Mouse (Mus musculus) MEL (cell line): ENCODE measurements around the gene Gm11569. TPM values are rescaled to one million over a fixed set of nuclear protein-coding genes. Genes with fewer than 3 reads are reported as not detected.
"Not testable (repeated sequence)": the region's sequence is repeated elsewhere in the genome, so short reads cannot be mapped to it uniquely, and the experiment has no call there.

Experiments used
- DNase-seq: peaks from one replicate; pipeline ENCODE4 v3.0.0; 2011; ENCODE audit warnings: low read depth, low spot score
- H3K27ac ChIP-seq: 2 replicates; pipeline ENCODE4 v1.5.1; 2012; ENCODE audit warnings: low read depth, mild to moderate bottlenecking, control low read depth, low read length, moderate library complexity; ENCODE audit not compliant: control insufficient read depth
- H3K27me3 ChIP-seq, 2 experiments: fragments of 150-350 bp in 1 of 2; sonication (generic) in 1 of 2; 2 replicates each; pipeline ENCODE4 v1.6.1; 2012; ENCODE audit warnings: low read length in 2 of 2, mild to moderate bottlenecking in 2 of 2, improper control_type of control experiment in 1 of 2, moderate library complexity in 1 of 2; ENCODE audit not compliant: insufficient read depth in 2 of 2, control insufficient read depth in 1 of 2
- H3K36me3 ChIP-seq, 2 experiments: 2 replicates each; pipeline ENCODE4 v1.6.1; 2012 to 2014; ENCODE audit warnings: low read length in 2 of 2, improper control_type of control experiment in 1 of 2, inconsistent platforms in 1 of 2, mild to moderate bottlenecking in 1 of 2; ENCODE audit not compliant: insufficient read depth in 2 of 2, control insufficient read depth in 1 of 2
- H3K4me1 ChIP-seq, 2 experiments: fragments of 150-350 bp in 1 of 2; sonication (generic) in 1 of 2; 2 replicates each; pipeline ENCODE4 v1.6.1; 2012; ENCODE audit warnings: low read length in 2 of 2, improper control_type of control experiment in 1 of 2, mild to moderate bottlenecking in 1 of 2; ENCODE audit not compliant: insufficient read depth in 2 of 2, control insufficient read depth in 1 of 2
- H3K4me3 ChIP-seq, 2 experiments: fragments of 150-350 bp in 1 of 2; sonication (generic) in 1 of 2; 2 replicates each; pipeline ENCODE4 v1.5.1; 2012; ENCODE audit warnings: low read depth in 2 of 2, low read length in 2 of 2, mild to moderate bottlenecking in 2 of 2, moderate library complexity in 2 of 2, control low read depth in 1 of 2, improper control_type of control experiment in 1 of 2; ENCODE audit not compliant: control insufficient read depth in 1 of 2, insufficient read depth in 1 of 2
- H3K79me2 ChIP-seq: 2 replicates; pipeline ENCODE4 v1.6.1; 2012; ENCODE audit warnings: mild to moderate bottlenecking, low read length, moderate library complexity; ENCODE audit not compliant: control insufficient read depth, poor library complexity, insufficient read depth
- H3K9ac ChIP-seq: 2 replicates; pipeline ENCODE4 v1.6.1; 2012; ENCODE audit warnings: low read depth, mild to moderate bottlenecking, control low read depth, low read length, moderate library complexity; ENCODE audit not compliant: control insufficient read depth, poor library complexity, severe bottlenecking
- H3K9me3 ChIP-seq: fragments of 150-350 bp; sonication (generic); replicated peaks from 2 replicates; pipeline ENCODE4 v1.6.1; 2012; ENCODE audit warnings: mild to moderate bottlenecking, low read length, improper control_type of control experiment, moderate library complexity; ENCODE audit not compliant: insufficient read depth
- BHLHE40 ChIP-seq: IDR thresholded peaks from 2 replicates; pipeline ENCODE4 v1.6.1; 2012; ENCODE audit warnings: low read depth, mild to moderate bottlenecking, inconsistent platforms, low read length, improper control_type of control experiment, borderline replicate concordance
- CHD1 ChIP-seq: IDR thresholded peaks from 2 replicates; pipeline ENCODE4 v1.6.1; 2012; ENCODE audit warnings: low read depth, mild to moderate bottlenecking, inconsistent platforms, low read length, improper control_type of control experiment
- CTCF ChIP-seq, 3 experiments: IDR thresholded peaks in 2 of 3; conservative IDR thresholded peaks in 1 of 3; 2 replicates each; pipeline ENCODE4 v1.5.1; 2011 to 2012; ENCODE audit warnings: low read length in 3 of 3, low read depth in 2 of 3, mild to moderate bottlenecking in 2 of 3, improper control_type of control experiment in 1 of 3, inconsistent platforms in 1 of 3, mixed read lengths in 1 of 3, moderate library complexity in 1 of 3; ENCODE audit not compliant: control insufficient read depth in 1 of 3, insufficient read depth in 1 of 3, poor library complexity in 1 of 3, severe bottlenecking in 1 of 3
- E2F4 ChIP-seq: IDR thresholded peaks from 2 replicates; pipeline ENCODE4 v1.6.1; 2011; ENCODE audit warnings: low read depth, low read length, improper control_type of control experiment, borderline replicate concordance
- ETS1 ChIP-seq: IDR thresholded peaks from 2 replicates; pipeline ENCODE4 v1.6.1; 2012; ENCODE audit warnings: low read depth, mild to moderate bottlenecking, inconsistent platforms, low read length, improper control_type of control experiment, moderate library complexity
- JUND ChIP-seq: IDR thresholded peaks from 2 replicates; pipeline ENCODE4 v1.6.1; 2011; ENCODE audit warnings: low read depth, mild to moderate bottlenecking, improper control_type of control experiment, low read length
- MAFK ChIP-seq: IDR thresholded peaks from 2 replicates; pipeline ENCODE4 v1.6.1; 2011; ENCODE audit warnings: low read depth, mild to moderate bottlenecking, low read length, improper control_type of control experiment, borderline replicate concordance
- MAZ ChIP-seq: IDR thresholded peaks from 2 replicates; pipeline ENCODE4 v1.6.1; 2012; ENCODE audit warnings: low read depth, mild to moderate bottlenecking, inconsistent platforms, low read length, improper control_type of control experiment
- MXI1 ChIP-seq: IDR thresholded peaks from 2 replicates; pipeline ENCODE4 v1.6.1; 2011; ENCODE audit warnings: mild to moderate bottlenecking, low read depth, low read length, improper control_type of control experiment
- MYB ChIP-seq: IDR thresholded peaks from 2 replicates; pipeline ENCODE4 v1.6.1; 2011; ENCODE audit warnings: mild to moderate bottlenecking, low read depth, low read length, improper control_type of control experiment
- MYC ChIP-seq: IDR thresholded peaks from 2 replicates; pipeline ENCODE4 v1.6.1; 2011; ENCODE audit warnings: low read depth, mild to moderate bottlenecking, low read length, improper control_type of control experiment, moderate library complexity
- NRF1 ChIP-seq: IDR thresholded peaks from 2 replicates; pipeline ENCODE4 v1.6.1; 2014; ENCODE audit warnings: low read depth, mild to moderate bottlenecking, inconsistent platforms, low read length, improper control_type of control experiment, moderate library complexity; ENCODE audit not compliant: poor library complexity, insufficient read depth, severe bottlenecking
- POLR2A ChIP-seq, 2 experiments: IDR thresholded peaks; 2 replicates each; pipeline ENCODE4 v1.6.1; 2011 to 2012; ENCODE audit warnings: low read length in 2 of 2, mild to moderate bottlenecking in 2 of 2, control low read depth in 1 of 2, improper control_type of control experiment in 1 of 2, low read depth in 1 of 2, moderate library complexity in 1 of 2; ENCODE audit not compliant: control insufficient read depth in 1 of 2, insufficient read depth in 1 of 2, poor library complexity in 1 of 2
- POLR2AphosphoS2 ChIP-seq: IDR thresholded peaks from 2 replicates; pipeline ENCODE4 v1.6.1; 2011; ENCODE audit warnings: low read length, improper control_type of control experiment
- POLR2AphosphoS5 ChIP-seq: IDR thresholded peaks from 2 replicates; pipeline ENCODE4 v1.6.1; 2012; ENCODE audit warnings: low read depth, borderline replicate concordance, mild to moderate bottlenecking, inconsistent platforms, low read length, moderate library complexity, mixed read lengths
- RAD21 ChIP-seq: IDR thresholded peaks from 2 replicates; pipeline ENCODE4 v1.6.1; 2011; ENCODE audit warnings: mild to moderate bottlenecking, low read depth, low read length, improper control_type of control experiment
- SIN3A ChIP-seq: IDR thresholded peaks from 2 replicates; pipeline ENCODE4 v1.6.1; 2012; ENCODE audit warnings: low read length, improper control_type of control experiment, inconsistent platforms
- TAL1 ChIP-seq: IDR thresholded peaks from 2 replicates; pipeline ENCODE4 v1.6.1; 2012; ENCODE audit warnings: mild to moderate bottlenecking, inconsistent platforms, low read length, moderate library complexity, mixed read lengths
- TBP ChIP-seq: IDR thresholded peaks from 2 replicates; pipeline ENCODE4 v1.8.0; 2011; ENCODE audit warnings: low read depth, low read length, improper control_type of control experiment
- TCF12 ChIP-seq: IDR thresholded peaks from 2 replicates; pipeline ENCODE4 v1.6.1; 2014; ENCODE audit warnings: low read depth, mild to moderate bottlenecking, inconsistent platforms, low read length, improper control_type of control experiment, moderate library complexity
- UBTF ChIP-seq: IDR thresholded peaks from 2 replicates; pipeline ENCODE4 v1.6.1; 2012; ENCODE audit warnings: low read depth, mild to moderate bottlenecking, inconsistent platforms, low read length, improper control_type of control experiment, moderate library complexity, borderline replicate concordance; ENCODE audit not compliant: insufficient read depth
- USF1 ChIP-seq: IDR thresholded peaks from 2 replicates; pipeline ENCODE4 v1.6.1; 2014; ENCODE audit warnings: low read depth, mild to moderate bottlenecking, inconsistent platforms, low read length, improper control_type of control experiment, moderate library complexity
- USF2 ChIP-seq, 2 experiments: IDR thresholded peaks; 2 replicates each; pipeline ENCODE4 v1.6.1; 2011 to 2012; ENCODE audit warnings: improper control_type of control experiment in 2 of 2, low read length in 2 of 2, borderline replicate concordance in 1 of 2, inconsistent platforms in 1 of 2, low read depth in 1 of 2, mild to moderate bottlenecking in 1 of 2; ENCODE audit not compliant: insufficient read depth in 1 of 2
- ZKSCAN1 ChIP-seq: IDR thresholded peaks from 2 replicates; pipeline ENCODE4 v1.6.1; 2012; ENCODE audit warnings: low read depth, mild to moderate bottlenecking, inconsistent platforms, low read length, improper control_type of control experiment, moderate library complexity
- ZMIZ1 ChIP-seq: IDR thresholded peaks from 2 replicates; pipeline ENCODE4 v1.6.1; 2012; ENCODE audit warnings: low read depth, mild to moderate bottlenecking, inconsistent platforms, low read length, improper control_type of control experiment, moderate library complexity
- ZNF384 ChIP-seq: IDR thresholded peaks from 2 replicates; pipeline ENCODE4 v1.6.1; 2012; ENCODE audit warnings: low read depth, mild to moderate bottlenecking, inconsistent platforms, low read length, improper control_type of control experiment
- polyA plus RNA-seq, 2 experiments: library from polyadenylated mRNA; stranded (reverse) in 1 of 2; unstranded in 1 of 2; fragments of >175 nt in 1 of 2; fragments of >200 nt in 1 of 2; gene quantifications; 2 replicates each; pipeline versions ENCODE4 v1.2.1 to v1.2.4; 2012; ENCODE audit warnings: low replicate concordance in 2 of 2, low read depth in 1 of 2; ENCODE audit not compliant: insufficient read length in 2 of 2, insufficient read depth in 1 of 2, missing spikeins in 1 of 2
- total RNA-seq: library from RNA; depleted of rRNA; stranded (reverse); fragments of 300-350 nt; gene quantifications from 2 replicates; pipeline ENCODE4 v1.2.3, GENCODE M21; 2012; rRNA removed

The Gm11569 gene
- total RNA-seq (not detected in 2 replicates), polyA plus RNA-seq (not detected)

DNA sequence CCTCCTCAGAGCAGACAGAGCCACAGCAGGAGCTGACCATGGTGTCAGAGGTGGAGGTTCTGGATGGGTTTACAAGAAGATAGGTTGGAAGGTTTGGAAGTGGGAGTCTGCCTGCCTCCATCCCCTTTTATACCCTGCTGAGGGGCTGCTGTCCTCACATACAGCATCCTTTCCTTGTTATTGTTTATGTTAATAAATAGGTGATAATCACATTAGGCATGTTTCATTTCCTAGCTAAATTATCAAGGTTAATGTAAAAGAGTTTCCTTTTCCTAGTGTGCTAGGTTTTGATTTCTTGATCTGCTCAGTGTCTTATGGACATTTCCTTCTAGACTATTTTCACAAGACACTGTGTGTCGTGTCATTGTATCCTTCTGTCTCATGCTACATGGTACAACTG is at the start of gene Gm11569:
TSS of gene Gm11569 (minus strand) at position 101 of the 400 bp plus-strand sequence.
- not testable (repeated sequence) for H3K9me3 ChIP-seq, H3K79me2 ChIP-seq, H3K27ac ChIP-seq, H3K4me3 ChIP-seq, H3K36me3 ChIP-seq, H3K9ac ChIP-seq, DNase-seq, H3K4me1 ChIP-seq, H3K27me3 ChIP-seq

- TF ChIP-seq MAFK (no peak), ETS1 (no peak), TBP (no peak), NRF1 (no peak), POLR2AphosphoS5 (no peak), ZKSCAN1 (no peak), MXI1 (no peak), POLR2AphosphoS2 (no peak), UBTF (no peak), ZMIZ1 (no peak), SIN3A (no peak), JUND (no peak), MYB (no peak), BHLHE40 (no peak), TAL1 (no peak)
- TF ChIP-seq, all 39 proteins: peak for 0
- Histone ChIP-seq H3K27ac (no peak overlapping the region), H3K4me1 (no peaks in the 10 kb centered on the region), H3K27me3 (no peaks in the 10 kb centered on the region), H3K9me3 (no peaks in the 10 kb centered on the region), H3K79me2 (no peaks in the 10 kb centered on the region), H3K4me3 (no peak overlapping the region), H3K9ac (no peak overlapping the region), H3K36me3 (no peaks in the 10 kb centered on the region)
- no peak for DNase-seq
These were observed 48.0 kb upstream of the Gm11569 start for GRCm38 (mm10) chr11:99846746-99847145.

- no peaks in the 10 kb centered on the region for H3K9me3 ChIP-seq
- H3K27me3 ChIP-seq, result no peaks in the 10 kb centered on the region
- no peaks in the 10 kb centered on the region for H3K4me1 ChIP-seq
- no peaks in the 10 kb centered on the region for H3K79me2 ChIP-seq
- no peak overlapping the region for H3K9ac ChIP-seq
- H3K4me3 ChIP-seq, result no peak overlapping the region
- no peak overlapping the region for H3K27ac ChIP-seq
- no peak for DNase-seq
- no peak for TF ChIP-seq POLR2AphosphoS5
- no peak for TF ChIP-seq MAZ
- no peak for TF ChIP-seq ETS1
- no peak for TF ChIP-seq USF1
- TF ChIP-seq JUND, result no peak
- no peak for TF ChIP-seq POLR2A (IDR thresholded peaks at IDR 0.05; ENCODE audit: control insufficient read depth in 1 of 2, insufficient read depth in 1 of 2, low read depth in 1 of 2, low read length in 2 of 2, poor library complexity in 1 of 2)
- no peak for TF ChIP-seq SIN3A
- no peak for TF ChIP-seq ZMIZ1
- TF ChIP-seq MYB, result no peak
- no peak for TF ChIP-seq TCF12
- TF ChIP-seq MXI1, result no peak
- TF ChIP-seq TBP, result no peak
- no peak for TF ChIP-seq USF2 (IDR thresholded peaks at IDR 0.05; ENCODE audit: borderline replicate concordance in 1 of 2, insufficient read depth in 1 of 2, low read depth in 1 of 2, low read length in 2 of 2)
- no peak for TF ChIP-seq E2F4
- TF ChIP-seq RAD21, result no peak
- TF ChIP-seq CHD1, result no peak
- TF ChIP-seq CTCF (IDR thresholded peaks at IDR 0.05 in 2 of 3, conservative IDR thresholded peaks at IDR 0.05 in 1 of 3; ENCODE audit: control insufficient read depth in 1 of 3, insufficient read depth in 1 of 3, low read depth in 2 of 3, low read length in 3 of 3, poor library complexity in 1 of 3, severe bottlenecking in 1 of 3), result no peak
- TF ChIP-seq ZNF384, result no peak
- TF ChIP-seq MYC, result no peak
- H3K36me3 ChIP-seq, result no peaks in the 10 kb centered on the region
These were observed 43.5 kb upstream of the Gm11569 start for GRCm38 (mm10) chr11:99842185-99842584.
